In the genomic region with DNA sequence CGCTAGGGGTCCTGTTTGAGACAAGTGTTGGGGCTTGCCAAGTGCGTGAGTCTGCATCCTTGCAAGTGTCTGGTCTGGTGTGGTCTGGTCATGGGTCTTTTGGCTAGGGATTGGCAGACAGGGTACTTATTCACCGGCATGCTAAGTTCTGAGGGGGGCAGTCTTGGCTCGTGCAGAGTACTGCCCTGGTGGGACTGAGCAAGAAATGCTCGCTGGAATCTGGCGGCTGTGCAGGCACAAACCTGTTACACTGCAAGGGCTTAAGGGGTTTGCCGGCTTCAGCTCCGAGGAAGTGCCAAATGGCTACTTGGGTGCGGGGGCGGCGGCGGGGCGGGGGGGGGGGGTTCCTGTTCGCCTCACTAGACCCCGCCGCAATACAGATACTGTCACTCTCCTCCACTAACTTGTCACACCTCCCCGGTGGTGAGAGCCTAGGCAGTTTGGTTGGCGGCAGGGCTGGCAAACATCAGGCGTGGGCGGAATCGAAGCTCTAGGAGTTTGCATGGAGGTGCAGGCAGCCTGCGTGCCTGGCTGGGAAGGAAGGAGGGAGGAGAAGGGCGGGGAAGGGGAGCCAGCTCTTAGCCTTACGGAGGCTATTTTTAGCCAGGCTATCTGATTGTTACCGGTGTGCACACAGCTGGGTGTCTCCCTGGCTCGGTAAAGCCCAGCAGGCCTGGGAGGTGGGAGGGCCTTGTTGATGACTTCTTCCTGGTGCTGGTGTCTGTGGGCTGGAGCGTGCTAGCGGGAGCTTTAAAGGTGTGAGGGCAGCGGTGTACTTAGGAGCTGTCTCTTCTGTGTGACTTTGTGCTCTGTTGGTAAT, we compare ENCODE assay signal across 8 mouse cellular contexts. TPM values are rescaled to one million over a fixed set of nuclear protein-coding genes. Genes with fewer than 3 reads are reported as not detected.
DNase-seq lines count a peak whose midpoint lies in the region.

No protein-coding gene starts in this region.

- H3K4me3 ChIP-seq in hindbrain, embryonic 10.5 days: peak overlapping the region; percentile 50

- peaks cover 11% of the 10 kb centered on the region; the same call in 1 of the 2 replicates for H3K27me3 ChIP-seq in hindbrain, embryonic 10.5 days (ENCODE audit: insufficient read depth, poor library complexity, severe bottlenecking)

- H3K9me3 ChIP-seq in hindbrain, embryonic 10.5 days: no peaks in the 10 kb centered on the region

- 5% methylated on average over 29 of the region's 29 CpGs for WGBS in hindbrain, embryonic 10.5 days

- peaks cover 32% of the 10 kb centered on the region for H3K4me1 ChIP-seq in hindbrain, embryonic 10.5 days (replicated peaks)

- H3K36me3 ChIP-seq in hindbrain, embryonic 10.5 days: peaks cover 5% of the 10 kb centered on the region; the same call in 1 of the 2 replicates

- peak overlapping the region; percentile 72 for H3K27ac ChIP-seq in hindbrain, embryonic 10.5 days

- peak; percentile 84 for DNase-seq in MN1 (ENCODE audit: low spot score)
- peak; percentile 68 for DNase-seq in cerebellum, adult 8-10 months
- DNase-seq in forelimb bud, embryonic 11.5 days (ENCODE audit: low read depth, low spot score): peak; percentile 35
- peak; percentile 41 for DNase-seq in hindbrain, embryonic 10.5 days (ENCODE audit: low spot score)
- peak; percentile 55 to 63 for DNase-seq in layer of hippocampus, postnatal 14 days (ENCODE audit: low spot score in 2 of 2)
- peak; percentile 72 for DNase-seq in lung, postnatal 10 days
- DNase-seq in retina, postnatal 1 day: peak; percentile 72
- peak; percentile 76 for DNase-seq in urinary bladder, postnatal 14 days (ENCODE audit: low spot score)

RNA-seq across cellular contexts. Expression of a gene that starts 6.4 kb away (rescaled TPM):
- 2.5 and 3.6 TPM in 2 replicates for polyA plus RNA-seq in hindbrain, embryonic 10.5 days (2016; fragmentation: Nextera tagmentation; extraction: Ambion mirVana)
- 10 to 100 TPM; 26.1 to 26.3 TPM for total RNA-seq in layer of hippocampus, postnatal 14 days (2021)

RNA-seq across cellular contexts. Expression of a gene that starts 24.7 kb away (rescaled TPM):
- 38.5 and 57.1 TPM in 2 replicates for polyA plus RNA-seq in hindbrain, embryonic 10.5 days (2016; fragmentation: Nextera tagmentation; extraction: Ambion mirVana)
- 100 to 1,000 TPM; 124 to 130 TPM for total RNA-seq in layer of hippocampus, postnatal 14 days (2021)

RNA-seq across cellular contexts. Expression of a gene that starts 29.8 kb away (rescaled TPM):
- polyA plus RNA-seq in hindbrain, embryonic 10.5 days (2016; fragmentation: Nextera tagmentation; extraction: Ambion mirVana): 1.7 and 2.2 TPM in 2 replicates
- under 1 TPM; 0.46 to 0.91 TPM for total RNA-seq in layer of hippocampus, postnatal 14 days (2021)

RNA-seq across cellular contexts. Expression of a gene that starts 48.1 kb away (rescaled TPM):
- 60.9 and 61.0 TPM in 2 replicates for polyA plus RNA-seq in hindbrain, embryonic 10.5 days (2016; fragmentation: Nextera tagmentation; extraction: Ambion mirVana)
- total RNA-seq in layer of hippocampus, postnatal 14 days (2021): 100 to 1,000 TPM; 178 to 191 TPM

Comparison
In these comparisons a context has a peak if more than half of its experiments do, and no peak if none do; other contexts are left out.
1. Peak in every context shown above with its lines: DNase-seq, H3K4me3 ChIP-seq and H3K27ac ChIP-seq.